Mouse (Mus musculus) layer of hippocampus, postnatal 25 days (tissue): ENCODE measurements around the gene Map2. TPM values are rescaled to one million over a fixed set of nuclear protein-coding genes. Genes with fewer than 3 reads are reported as not detected.

Experiments
- DNase-seq, 2 experiments: peaks; one replicate each; pipeline ENCODE4 v3.0.0; 2022; ENCODE audit warnings: mixed read lengths in 2 of 2, low spot score in 1 of 2; ENCODE audit errors: extremely low spot score in 1 of 2
- total RNA-seq, 2 experiments: library from RNA; stranded (reverse); gene quantifications; 2 replicates each; pipeline ENCODE4 v1.2.3; 2021

Map2 gene
- total RNA-seq, 2 experiments from 2014 or later, result 974 to 1,066 TPM

DNA sequence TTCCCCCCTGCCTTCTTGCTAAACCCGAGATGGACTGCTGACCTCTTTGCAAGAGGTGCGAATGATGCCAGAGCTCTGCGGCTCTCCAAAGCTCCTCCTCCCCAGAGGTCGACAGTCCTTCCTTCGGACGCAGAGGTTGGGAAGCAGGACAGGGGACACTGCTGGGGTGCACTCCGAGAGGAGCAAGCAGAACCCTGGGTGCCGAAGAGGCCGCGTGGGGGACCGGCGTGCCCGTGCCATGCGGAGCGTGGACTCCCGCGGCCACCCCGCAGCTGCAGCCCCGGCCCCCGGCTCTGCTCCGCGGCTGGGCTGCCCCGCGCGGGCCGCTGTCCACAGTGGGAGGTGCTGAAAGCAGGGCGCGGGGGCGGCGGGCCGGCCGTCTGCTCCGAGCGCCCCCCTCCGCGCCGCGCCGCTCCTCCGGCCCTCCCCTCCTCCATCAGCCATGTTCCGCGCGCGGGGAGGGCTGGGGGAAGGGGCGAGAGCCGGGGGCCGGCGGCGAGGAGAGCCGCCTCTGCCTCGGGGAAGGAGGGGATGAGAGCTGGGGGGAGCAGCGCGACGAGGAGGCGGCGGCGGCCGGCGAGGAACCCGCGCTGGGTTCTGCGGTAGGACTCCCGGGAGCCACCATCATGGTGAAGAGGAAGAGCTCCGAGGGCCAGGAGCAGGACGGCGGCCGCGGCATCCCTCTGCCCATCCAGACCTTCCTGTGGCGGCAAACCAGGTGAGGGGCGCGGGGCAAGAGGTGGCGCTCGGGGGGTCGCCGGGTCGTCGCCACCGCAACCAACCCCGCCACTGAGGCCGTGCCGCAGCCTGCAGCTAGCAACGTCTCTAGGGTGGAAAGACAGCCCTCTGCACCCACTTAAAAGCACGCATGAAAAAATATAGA lies 293.0 kb downstream of the Map2 start, which contains the start of gene Unc80:
TSS of gene Unc80 (plus strand) at position 547 of the 883 bp plus-strand sequence.
- peak; percentile 57 to 72 for DNase-seq

DNA sequence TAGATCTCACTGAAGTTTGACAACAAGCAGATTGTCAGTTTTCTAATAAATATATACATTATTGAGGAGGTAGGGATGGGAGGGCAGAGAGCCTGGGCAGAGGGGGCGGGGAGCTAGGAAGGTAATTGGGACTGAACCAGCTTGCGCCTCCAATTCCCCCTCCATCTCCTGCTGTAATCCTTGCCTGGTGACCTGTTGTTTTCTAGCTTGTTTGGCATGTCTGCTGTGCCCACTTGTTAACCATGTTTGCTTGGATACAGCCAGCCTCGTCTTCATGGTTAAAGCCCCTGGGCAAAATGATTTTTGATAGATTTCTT lies 293.6 kb downstream of the Map2 start:
- peak in 1 of 2 experiments; percentile 37 for DNase-seq

DNA sequence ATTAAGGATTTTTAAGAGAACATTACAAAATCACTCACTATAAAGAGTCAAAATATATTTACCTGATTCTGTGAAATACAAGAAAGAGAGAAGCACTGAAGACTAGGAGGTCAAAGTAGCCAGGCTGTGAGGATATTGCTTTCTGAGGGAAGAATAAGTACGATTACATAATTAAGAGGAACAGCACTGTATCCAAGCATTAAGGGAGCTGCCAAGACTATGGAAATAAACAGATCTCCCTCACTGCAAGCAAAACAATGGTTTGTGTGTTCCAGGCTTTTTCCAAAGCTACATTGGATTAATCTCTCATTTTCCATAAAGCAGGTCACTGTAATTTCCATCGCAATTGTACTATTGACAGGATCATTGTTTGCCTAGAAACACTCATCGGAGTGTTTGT lies 307.7 kb downstream of the Map2 start:
- no peak for DNase-seq

Other genes with a start within 250 kb of the Map2 start
- gene Crygf, start 248.8 kb upstream of the Map2 start, total RNA-seq, result not detected